Comparison of ENCODE assay signal across 7 mouse cellular contexts in the genomic region with DNA sequence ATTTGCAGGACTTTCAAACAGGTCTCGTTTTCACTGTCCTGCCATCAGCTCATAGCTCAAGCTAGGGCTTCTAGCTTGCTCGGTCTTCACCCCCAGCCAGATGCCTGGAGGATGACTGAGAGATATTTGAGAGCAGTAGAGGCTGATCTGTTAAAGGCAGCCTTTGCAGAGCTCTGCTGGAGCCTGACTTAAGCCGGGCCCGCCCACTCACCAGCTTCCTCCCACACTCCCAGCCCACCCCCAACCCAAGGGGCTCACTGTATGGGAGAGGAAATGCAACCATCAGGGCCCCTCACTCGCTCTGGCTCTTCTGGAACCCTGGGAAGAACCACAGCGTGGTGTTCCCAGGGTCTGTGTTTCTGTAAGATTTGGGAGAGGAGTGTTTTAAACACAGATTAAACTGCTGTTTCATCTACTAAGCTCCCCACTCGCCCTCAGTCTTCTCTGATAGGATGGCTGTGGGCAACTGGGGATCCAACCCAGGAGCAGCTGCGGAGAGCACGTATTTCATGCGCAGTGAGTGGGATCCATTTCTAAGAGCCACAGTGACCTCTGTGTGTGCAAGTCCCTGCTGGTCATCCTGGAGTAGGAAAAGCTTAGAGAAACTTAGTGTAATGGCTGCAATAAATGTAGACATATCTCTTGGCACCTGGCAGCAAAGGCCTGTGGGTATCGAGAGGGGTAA.
DNase-seq lines count a peak whose midpoint lies in the region; ATAC-seq lines count a peak whose summit lies in the region.

No protein-coding gene starts in this region.

- peaks cover 60% of the 10 kb centered on the region for H3K4me1 ChIP-seq in megakaryocyte, embryonic 14.5 days
- no peaks in the 10 kb centered on the region for H3K4me1 ChIP-seq in forebrain, embryonic 14.5 days (ENCODE audit: control insufficient read depth, insufficient read depth, low read length)

- WGBS in forebrain, embryonic 14.5 days = 32% methylated on average over 11 of the region's 11 CpGs

- H3K4me3 ChIP-seq in megakaryocyte, embryonic 14.5 days (replicated peaks) = peak overlapping the region; percentile 77
- H3K4me3 ChIP-seq in forebrain, embryonic 14.5 days (ENCODE audit: low read depth, low read length) = no peak overlapping the region

- no peak for DNase-seq in forebrain, embryonic 14.5 days (ENCODE audit: low spot score)
- peak; percentile 31 for DNase-seq in lung, postnatal 10 days
- DNase-seq in yolk sac, embryonic 10.5 days (ENCODE audit: low spot score) = peak; percentile 68
- no peak for DNase-seq in frontal cortex, postnatal 36 days (ENCODE audit: low spot score in 2 of 2)
- no peak for DNase-seq in testis, postnatal 14 days (ENCODE audit: low spot score)

- H3K4me2 ChIP-seq in forebrain, embryonic 14.5 days (ENCODE audit: low read length) = no peak overlapping the region

- no peak overlapping the region for H3K27ac ChIP-seq in forebrain, embryonic 14.5 days (ENCODE audit: low read depth, low read length)

- H3K9ac ChIP-seq in forebrain, embryonic 14.5 days (ENCODE audit: low read length) = no peak overlapping the region

- no peaks in the 10 kb centered on the region for H3K9me3 ChIP-seq in megakaryocyte, embryonic 14.5 days
- no peaks in the 10 kb centered on the region for H3K9me3 ChIP-seq in forebrain, embryonic 14.5 days (replicated peaks; ENCODE audit: control insufficient read depth, low read length)

- H3K36me3 ChIP-seq in megakaryocyte, embryonic 14.5 days (replicated peaks; ENCODE audit: low read length) = no peaks in the 10 kb centered on the region
- no peaks in the 10 kb centered on the region for H3K36me3 ChIP-seq in forebrain, embryonic 14.5 days (ENCODE audit: control insufficient read depth, insufficient read depth, low read length)

- H3K27me3 ChIP-seq in megakaryocyte, embryonic 14.5 days (replicated peaks) = no peaks in the 10 kb centered on the region
- H3K27me3 ChIP-seq in forebrain, embryonic 14.5 days (replicated peaks; ENCODE audit: control insufficient read depth, insufficient read depth, low read length) = no peaks in the 10 kb centered on the region

- ATAC-seq in megakaryocyte, adult 5-6 weeks (ENCODE audit: poor library complexity, severe bottlenecking) = no peak
- ATAC-seq in forebrain, embryonic 14.5 days = peak; percentile 55; the same call in 1 of the 2 replicates

Comparison
In these comparisons a context has a peak if more than half of its experiments do, and no peak if none do; other contexts are left out.
1. DNase-seq: peak in lung, postnatal 10 days (single experiment) and yolk sac, embryonic 10.5 days (single experiment); none in forebrain, embryonic 14.5 days (single experiment), frontal cortex, postnatal 36 days (0 of 2) and testis, postnatal 14 days (single experiment).